Mouse (Mus musculus) forebrain, embryonic 11.5 days (tissue): ENCODE data around the gene Neurl1a. TPM values are rescaled to one million over a fixed set of nuclear protein-coding genes. Genes with fewer than 3 reads are reported as not detected.

ENCODE experiments used
- ATAC-seq: fragments of 200-750 bp; cut with Nextera tagmentation; replicated peaks from 2 replicates; pipeline ENCODE4 v1.8.0; 2017; ENCODE audit warnings: moderate TSS enrichment; ENCODE audit not compliant: low FRiP score
- DNase-seq: peaks from one replicate; pipeline ENCODE4 v3.0.0-alpha.2; 2017; ENCODE audit warnings: low spot score
- H3K27ac ChIP-seq: fragments of 300-500 bp; sonication (generic); 2 replicates; pipeline ENCODE4 v1.5.1; 2014; ENCODE audit warnings: low read depth, low read length
- H3K27me3 ChIP-seq: fragments of 300-500 bp; sonication (generic); 2 replicates; pipeline ENCODE4 v1.6.1; 2014; ENCODE audit warnings: mild to moderate bottlenecking, low read length, mixed read lengths; ENCODE audit not compliant: control insufficient read depth, insufficient read depth
- H3K36me3 ChIP-seq: fragments of 300-500 bp; sonication (generic); 2 replicates; pipeline ENCODE4 v1.6.1; 2014; ENCODE audit warnings: mild to moderate bottlenecking, low read length, moderate library complexity, mixed read lengths; ENCODE audit not compliant: control insufficient read depth, insufficient read depth
- H3K4me1 ChIP-seq: fragments of 300-500 bp; sonication (generic); replicated peaks from 2 replicates; pipeline ENCODE4 v1.6.1; 2014; ENCODE audit warnings: low read length, mixed read lengths; ENCODE audit not compliant: control insufficient read depth, insufficient read depth
- H3K4me2 ChIP-seq: fragments of 300-500 bp; sonication (generic); 2 replicates; pipeline ENCODE4 v1.6.1; 2014; ENCODE audit warnings: low read depth, mild to moderate bottlenecking, low read length, moderate library complexity, mixed read lengths; ENCODE audit not compliant: severe bottlenecking
- H3K4me3 ChIP-seq: fragments of 300-500 bp; sonication (generic); 2 replicates; pipeline ENCODE4 v1.5.1; 2014; ENCODE audit warnings: low read depth, low read length
- H3K9ac ChIP-seq: fragments of 300-500 bp; sonication (generic); 2 replicates; pipeline ENCODE4 v1.6.1; 2014; ENCODE audit warnings: low read length
- H3K9me3 ChIP-seq: fragments of 300-500 bp; sonication (generic); 2 replicates; pipeline ENCODE4 v1.6.1; 2016; ENCODE audit warnings: low read length, mixed read lengths; ENCODE audit not compliant: control insufficient read depth
- WGBS: fragments of 180-500 bp; shearing (Covaris S2); extraction: QIAGEN DNeasy Blood & Tissue Kit; methylation state at CpG from one replicate; pipeline ENCODE4 v1.1.7; 2014; 5-methylcytosine and 5-hydroxymethylcytosine counted together
- polyA plus RNA-seq: library from polyadenylated mRNA; unstranded; fragments of >200 nt; fragmentation: Nextera tagmentation; extraction: Ambion mirVana; gene quantifications from 2 replicates; pipeline ENCODE4 v1.2.1, GENCODE M21; 2014

Neurl1a gene
- polyA plus RNA-seq, 1 experiment from 2014 or later: 3.7 TPM

DNA sequence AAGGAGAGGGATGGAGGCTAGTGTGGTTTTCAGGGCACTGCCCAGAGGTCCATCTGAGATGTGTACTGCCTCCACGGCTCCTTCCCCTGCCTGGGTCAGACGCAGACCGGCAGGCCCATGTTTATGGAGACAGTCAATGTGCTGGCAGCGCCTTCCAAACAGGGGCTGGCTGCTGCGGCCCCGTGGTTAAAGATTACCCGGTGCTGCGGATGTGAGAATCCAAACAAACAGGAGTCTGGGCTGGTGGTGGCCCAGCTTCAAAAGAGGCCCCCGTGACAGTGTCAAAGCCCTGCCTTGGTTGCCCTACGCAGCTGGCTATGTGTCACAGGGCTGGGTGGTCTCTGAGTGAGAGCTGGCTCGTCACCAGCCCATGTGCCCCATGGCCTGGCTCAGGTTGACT is 69.2 kb downstream of the Neurl1a start:
- Histone ChIP-seq H3K9me3 (no peaks in the 10 kb centered on the region), H3K36me3 (no peaks in the 10 kb centered on the region), H3K27me3 (peaks cover 7% of the 10 kb centered on the region), H3K4me3 (no peak overlapping the region), H3K4me1 (peaks cover 2% of the 10 kb centered on the region; the same call in 1 of the 2 replicates), H3K9ac (no peak overlapping the region), H3K4me2 (no peak overlapping the region), H3K27ac (no peak overlapping the region)
- 79% methylated on average over 11 of the region's 11 CpGs for WGBS
- DNase-seq (no peak), ATAC-seq (no peak)

DNA sequence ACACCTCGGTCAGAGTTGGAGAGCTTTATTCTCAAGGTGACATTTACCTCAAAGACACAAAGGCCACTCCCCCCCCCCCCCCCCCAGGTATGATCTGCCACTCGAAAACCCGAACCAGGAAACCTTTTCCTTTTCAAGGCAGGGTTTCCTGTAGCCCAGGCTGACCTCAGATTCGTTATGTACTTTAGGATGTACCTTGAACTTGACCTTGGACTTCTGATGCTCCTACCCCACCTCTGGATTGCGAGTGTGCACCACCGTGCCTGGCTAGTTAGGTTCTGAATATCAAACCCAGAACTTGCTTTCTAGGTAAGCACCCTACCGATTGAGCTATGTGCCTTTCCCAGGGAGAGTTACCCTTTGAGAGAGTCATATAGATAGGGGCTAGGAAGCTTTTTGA is 69.7 kb downstream of the Neurl1a start:
- no peak overlapping the region for H3K9ac ChIP-seq
- H3K4me1 ChIP-seq: peaks cover 7% of the 10 kb centered on the region; the same call in 1 of the 2 replicates
- no peak overlapping the region for H3K4me3 ChIP-seq

DNA sequence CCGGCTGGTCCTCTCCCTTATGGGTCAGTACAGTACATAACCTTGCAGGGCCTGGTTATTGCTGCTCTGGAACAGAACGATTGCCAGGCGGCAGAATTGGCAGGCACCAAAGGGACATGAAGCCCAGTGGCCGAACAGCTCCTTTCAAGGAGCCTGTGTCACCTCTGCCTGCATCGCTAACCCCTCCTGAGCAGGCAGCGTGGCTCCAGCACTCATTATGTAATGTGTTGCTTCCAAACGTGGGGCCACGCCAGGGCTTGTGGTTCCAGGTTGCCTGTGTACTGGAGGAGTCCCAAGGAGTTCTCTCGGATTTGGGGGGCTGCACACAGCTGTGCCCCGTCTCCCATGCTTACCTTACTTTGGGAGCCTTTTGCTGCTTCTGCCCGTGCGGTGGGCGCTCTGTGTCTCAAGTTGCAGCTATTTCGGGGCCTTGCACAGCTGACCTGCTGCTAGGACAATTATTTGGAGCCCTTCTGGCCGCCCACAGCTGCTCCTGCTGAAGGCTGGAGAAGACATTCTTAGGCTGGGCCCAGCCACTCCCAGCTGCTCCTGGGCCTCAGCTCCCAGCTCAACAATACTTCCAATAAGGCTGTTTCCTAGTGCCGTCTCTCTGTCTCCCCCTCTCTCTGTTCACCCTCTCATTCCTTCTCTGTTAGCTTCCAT is 70.4 kb downstream of the Neurl1a start:
- H3K9me3 ChIP-seq: no peaks in the 10 kb centered on the region
- no peak overlapping the region for H3K27ac ChIP-seq
- peaks cover 20% of the 10 kb centered on the region for H3K27me3 ChIP-seq
- WGBS: 78% methylated on average over 16 of the region's 16 CpGs
- H3K9ac ChIP-seq: no peak overlapping the region
- H3K36me3 ChIP-seq: no peaks in the 10 kb centered on the region
- no peak for DNase-seq
- no peak for ATAC-seq
- H3K4me2 ChIP-seq: no peak overlapping the region
- peaks cover 5% of the 10 kb centered on the region; the same call in 1 of the 2 replicates for H3K4me1 ChIP-seq
- H3K4me3 ChIP-seq: no peak overlapping the region

More for the DNA sequence above, 69.7 kb downstream of the Neurl1a start:
- 80% methylated on average over 7 of the region's 7 CpGs for WGBS
- Histone ChIP-seq H3K36me3 (no peaks in the 10 kb centered on the region), H3K27me3 (peaks cover 12% of the 10 kb centered on the region), H3K27ac (no peak overlapping the region), H3K9me3 (no peaks in the 10 kb centered on the region), H3K4me2 (no peak overlapping the region)
- ATAC-seq (no peak), DNase-seq (no peak)

DNA sequence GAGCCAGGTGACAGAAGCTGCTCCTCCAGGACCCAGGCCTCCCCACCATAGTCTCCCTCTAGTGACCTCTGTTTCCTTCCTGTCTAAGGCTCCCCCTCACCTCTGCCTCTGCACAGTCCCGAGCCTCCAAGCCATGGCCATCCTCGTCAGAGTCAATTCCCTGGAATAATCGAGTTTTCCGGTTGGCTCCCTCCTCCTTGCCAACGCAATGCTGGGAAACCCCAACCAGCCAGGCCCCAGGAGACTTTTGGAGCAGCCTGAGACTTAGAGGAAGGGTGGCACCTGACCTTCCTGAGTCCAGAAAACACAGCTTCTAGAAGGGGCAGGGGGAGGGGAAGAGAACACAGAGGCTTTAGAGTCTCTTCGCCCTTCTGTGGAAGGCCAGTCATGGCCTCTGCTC is 72.3 kb downstream of the Neurl1a start:
- no peak overlapping the region for H3K27ac ChIP-seq
- 30% methylated on average over 6 of the region's 6 CpGs for WGBS
- H3K4me3 ChIP-seq: no peak overlapping the region
- peaks cover 5% of the 10 kb centered on the region; the same call in 1 of the 2 replicates for H3K4me1 ChIP-seq
- H3K36me3 ChIP-seq: no peaks in the 10 kb centered on the region
- no peak overlapping the region for H3K9ac ChIP-seq
- DNase-seq (no peak), ATAC-seq (0 out of 2 replicates have a peak, but pooled peaks have one; percentile 39)
- peaks cover 23% of the 10 kb centered on the region for H3K27me3 ChIP-seq
- H3K4me2 ChIP-seq: no peak overlapping the region
- no peaks in the 10 kb centered on the region for H3K9me3 ChIP-seq

DNA sequence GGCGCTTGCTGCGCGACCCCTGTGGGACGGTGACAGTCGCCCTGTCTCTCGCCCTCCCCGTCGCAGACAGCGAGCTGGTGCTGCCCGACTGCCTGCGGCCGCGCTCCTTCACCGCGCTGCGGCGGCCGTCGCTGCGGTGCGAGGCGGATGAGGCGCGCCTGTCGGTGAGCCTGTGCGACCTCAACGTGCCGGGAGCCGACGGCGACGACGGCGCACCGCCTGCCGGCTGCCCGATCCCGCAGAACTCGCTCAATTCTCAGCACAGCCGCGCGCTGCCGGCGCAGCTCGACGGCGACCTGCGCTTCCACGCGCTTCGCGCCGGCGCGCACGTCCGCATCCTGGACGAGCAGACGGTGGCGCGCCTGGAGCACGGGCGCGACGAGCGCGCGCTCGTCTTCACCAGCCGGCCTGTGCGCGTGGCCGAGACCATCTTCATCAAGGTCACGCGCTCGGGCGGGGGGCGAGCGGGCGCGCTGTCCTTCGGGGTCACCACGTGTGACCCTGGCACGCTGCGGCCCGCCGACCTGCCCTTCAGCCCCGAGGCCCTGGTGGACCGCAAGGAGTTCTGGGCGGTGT is 74.5 kb downstream of the Neurl1a start:
- no peak overlapping the region for H3K27ac ChIP-seq
- H3K9me3 ChIP-seq: no peaks in the 10 kb centered on the region
- peaks cover 23% of the 10 kb centered on the region for H3K27me3 ChIP-seq
- peak overlapping the region; percentile 30 for H3K4me3 ChIP-seq
- no peaks in the 10 kb centered on the region for H3K36me3 ChIP-seq
- peaks cover 5% of the 10 kb centered on the region; the same call in 1 of the 2 replicates for H3K4me1 ChIP-seq
- no peak overlapping the region; the same call in 1 of the 2 replicates for H3K9ac ChIP-seq
- H3K4me2 ChIP-seq: peak overlapping the region; percentile 53
- ATAC-seq (no peak), DNase-seq (peak; percentile 64)
- WGBS: 4% methylated on average over 87 of the region's 90 CpGs

DNA sequence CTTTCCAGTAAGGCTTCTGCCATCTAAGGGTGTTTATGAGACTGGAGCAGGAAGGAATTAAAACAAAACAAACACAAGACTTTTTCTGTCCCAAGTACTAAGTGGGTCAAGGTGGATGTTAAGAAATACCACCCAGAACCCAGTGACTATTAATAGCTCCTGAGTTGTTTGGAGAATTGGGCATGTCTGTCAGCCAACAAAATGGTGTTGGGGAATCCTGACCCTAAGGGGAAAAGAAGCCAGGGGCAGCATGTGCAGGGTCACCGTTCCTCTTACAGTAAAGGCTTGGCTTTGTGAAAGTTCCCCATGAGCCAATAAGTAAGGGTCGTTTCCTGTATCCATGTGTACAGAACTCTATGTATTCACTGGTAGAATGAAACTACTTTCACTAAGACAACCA is 76.4 kb downstream of the Neurl1a start:
- no peak overlapping the region for H3K9ac ChIP-seq
- no peak overlapping the region for H3K27ac ChIP-seq
- H3K9me3 ChIP-seq: no peaks in the 10 kb centered on the region
- no peak for ATAC-seq
- H3K4me2 ChIP-seq: no peak overlapping the region
- 76% methylated on average over 2 of the region's 2 CpGs for WGBS
- H3K4me3 ChIP-seq: no peak overlapping the region
- H3K36me3 ChIP-seq: no peaks in the 10 kb centered on the region
- peaks cover 23% of the 10 kb centered on the region for H3K27me3 ChIP-seq
- H3K4me1 ChIP-seq: peaks cover 5% of the 10 kb centered on the region; the same call in 1 of the 2 replicates
- DNase-seq: no peak

DNA sequence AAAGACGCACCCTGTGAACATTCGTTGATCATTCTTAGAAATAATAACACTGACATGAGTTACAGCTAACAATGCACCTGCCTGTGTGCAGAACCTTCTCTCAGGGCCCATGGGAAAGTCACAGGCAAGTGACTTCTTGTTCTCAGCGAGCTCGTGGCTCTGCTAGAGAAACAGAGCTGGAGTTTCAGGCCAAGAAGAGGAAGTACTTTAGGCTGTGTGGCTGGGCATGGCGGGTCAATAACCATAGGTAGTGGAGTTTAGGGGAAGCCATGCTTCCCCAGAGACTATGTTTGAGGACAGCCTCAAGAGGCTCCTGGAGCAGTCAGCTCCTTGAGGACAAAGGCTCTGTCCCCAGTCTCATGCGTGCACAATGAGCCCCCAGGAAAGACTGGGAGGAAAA is 77.3 kb downstream of the Neurl1a start:
- H3K27ac ChIP-seq: no peak overlapping the region
- no peak overlapping the region for H3K4me2 ChIP-seq
- H3K9me3 ChIP-seq: no peaks in the 10 kb centered on the region
- no peak overlapping the region for H3K9ac ChIP-seq
- no peak for ATAC-seq
- H3K4me3 ChIP-seq: no peak overlapping the region
- 86% methylated on average over 6 of the region's 6 CpGs for WGBS
- no peaks in the 10 kb centered on the region for H3K36me3 ChIP-seq
- H3K4me1 ChIP-seq: peaks cover 5% of the 10 kb centered on the region; the same call in 1 of the 2 replicates
- DNase-seq: no peak
- peaks cover 23% of the 10 kb centered on the region for H3K27me3 ChIP-seq

DNA sequence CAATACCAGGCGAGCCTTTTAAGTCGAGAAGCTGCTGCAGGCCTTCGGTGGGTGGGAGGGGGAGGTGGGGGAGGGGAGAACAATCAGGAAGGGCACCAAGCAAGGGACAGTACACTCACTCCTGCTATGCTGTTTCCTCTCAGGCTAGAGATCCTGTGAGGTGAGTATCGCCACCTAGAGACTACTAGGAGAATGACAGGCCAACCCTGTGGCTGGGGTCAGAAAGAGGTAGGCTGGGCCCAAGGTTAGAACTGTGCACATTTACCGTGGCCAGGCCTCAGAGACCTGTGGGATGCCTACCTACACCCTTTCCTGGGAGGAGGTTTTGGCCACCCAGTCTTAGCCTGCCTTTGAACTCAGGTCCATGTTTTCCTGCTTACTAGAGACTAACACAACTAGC is 81.0 kb downstream of the Neurl1a start:
- Histone ChIP-seq H3K9me3 (no peaks in the 10 kb centered on the region), H3K4me2 (no peak overlapping the region), H3K4me3 (no peak overlapping the region), H3K27me3 (no peaks in the 10 kb centered on the region), H3K9ac (no peak overlapping the region), H3K4me1 (no peaks in the 10 kb centered on the region), H3K36me3 (no peaks in the 10 kb centered on the region), H3K27ac (no peak overlapping the region)
- ATAC-seq: peak; percentile 65
- DNase-seq: peak; percentile 68
- WGBS: 1% methylated on average over 5 of the region's 5 CpGs

DNA sequence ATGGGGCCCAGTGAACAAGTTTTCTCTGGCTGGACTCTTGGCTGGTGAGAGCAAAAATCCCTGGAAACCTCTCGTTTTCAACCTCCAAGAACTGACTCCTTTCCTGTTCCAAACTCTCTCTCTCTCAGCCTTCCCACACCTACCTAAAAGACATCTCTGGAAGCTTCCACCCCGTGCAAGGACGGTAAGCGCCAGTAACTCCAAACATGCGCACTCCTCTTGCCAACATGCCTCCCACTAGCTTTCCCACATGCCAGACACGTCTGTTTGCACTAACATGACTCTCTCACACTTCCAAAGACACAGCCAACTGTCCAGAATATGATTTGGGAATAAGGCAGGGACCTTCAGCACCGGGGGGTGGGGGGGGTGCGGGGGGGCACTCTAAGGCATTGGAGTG is 82.6 kb downstream of the Neurl1a start:
- WGBS: 89% methylated on average over 8 of the region's 8 CpGs

More for the DNA sequence above, 82.6 kb downstream of the Neurl1a start:
- Histone ChIP-seq H3K9ac (no peak overlapping the region), H3K9me3 (no peaks in the 10 kb centered on the region), H3K27me3 (no peaks in the 10 kb centered on the region), H3K27ac (no peak overlapping the region), H3K4me2 (no peak overlapping the region), H3K4me3 (no peak overlapping the region), H3K36me3 (no peaks in the 10 kb centered on the region), H3K4me1 (no peaks in the 10 kb centered on the region)
- no peak for ATAC-seq
- DNase-seq: no peak
